Mouse (Mus musculus): Measurements from ENCODE around the gene Ggt1. TPM values are rescaled to one million over a fixed set of nuclear protein-coding genes. Genes with fewer than 3 reads are reported as not detected.
A peak's percentile ranks its signal among the peaks of the same experiment; 100 is the strongest.
"Not testable (repeated sequence)": the region's sequence is repeated elsewhere in the genome, so short reads cannot be mapped to it uniquely, and the experiment has no call there.

Gene Ggt1
- polyA plus RNA-seq, 1 experiment from 2014 or later = 1.8 TPM

GRCm38 (mm10) chr10:75521643-75522042, 39.8 kb upstream of the Ggt1 start:
- 95% methylated on average over 4 of the region's 4 CpGs for WGBS
- no peak overlapping the region for H3K27ac ChIP-seq
- ATAC-seq (ENCODE audit: low FRiP score) = no peak
- no peaks in the 10 kb centered on the region for H3K9me3 ChIP-seq
- no peaks in the 10 kb centered on the region for H3K27me3 ChIP-seq
- H3K4me2 ChIP-seq = no peak overlapping the region
- H3K36me3 ChIP-seq = peaks cover 62% of the 10 kb centered on the region
- H3K4me3 ChIP-seq = no peak overlapping the region
- peaks cover 32% of the 10 kb centered on the region for H3K4me1 ChIP-seq (replicated peaks)
- no peak overlapping the region for H3K9ac ChIP-seq

- not testable (repeated sequence) for ATAC-seq (ENCODE audit: low FRiP score); H3K27ac ChIP-seq; H3K4me2 ChIP-seq; H3K9ac ChIP-seq; H3K4me3 ChIP-seq; H3K27me3 ChIP-seq; H3K9me3 ChIP-seq
- H3K4me1 ChIP-seq (replicated peaks) = peaks cover 10% of the 10 kb centered on the region
- 92% methylated on average over 9 of the region's 9 CpGs for WGBS
- peaks cover 70% of the 10 kb centered on the region for H3K36me3 ChIP-seq
Measured at GRCm38 (mm10) chr10:75525450-75525849, 36.0 kb upstream of the Ggt1 start.

GRCm38 (mm10) chr10:75530322-75530721, 31.1 kb upstream of the Ggt1 start:
- no peak overlapping the region for H3K4me3 ChIP-seq
- H3K9me3 ChIP-seq = no peaks in the 10 kb centered on the region
- no peak overlapping the region for H3K4me2 ChIP-seq
- no peak for ATAC-seq (ENCODE audit: low FRiP score)
- H3K4me1 ChIP-seq (replicated peaks) = no peaks in the 10 kb centered on the region
- H3K9ac ChIP-seq = no peak overlapping the region
- H3K36me3 ChIP-seq = peaks cover 64% of the 10 kb centered on the region
- WGBS = 88% methylated on average over 2 of the region's 2 CpGs
- no peaks in the 10 kb centered on the region for H3K27me3 ChIP-seq
- no peak overlapping the region for H3K27ac ChIP-seq

- no peaks in the 10 kb centered on the region for H3K4me1 ChIP-seq (replicated peaks)
- ATAC-seq (ENCODE audit: low FRiP score) = no peak
- no peak overlapping the region for H3K9ac ChIP-seq
- no peak overlapping the region for H3K4me3 ChIP-seq
- no peak overlapping the region for H3K27ac ChIP-seq
- H3K27me3 ChIP-seq = no peaks in the 10 kb centered on the region
- H3K4me2 ChIP-seq = no peak overlapping the region
- H3K36me3 ChIP-seq = peaks cover 65% of the 10 kb centered on the region
- WGBS = 89% methylated on average over 9 of the region's 9 CpGs
- H3K9me3 ChIP-seq = no peaks in the 10 kb centered on the region
Measured at GRCm38 (mm10) chr10:75531532-75532090, 29.8 kb upstream of the Ggt1 start.

- no peak overlapping the region for H3K9ac ChIP-seq
- H3K27me3 ChIP-seq = no peaks in the 10 kb centered on the region
- ATAC-seq (ENCODE audit: low FRiP score) = no peak
- H3K9me3 ChIP-seq = no peaks in the 10 kb centered on the region
- no peak overlapping the region for H3K27ac ChIP-seq
- WGBS = 93% methylated on average over 8 of the region's 8 CpGs
- H3K4me1 ChIP-seq (replicated peaks) = no peaks in the 10 kb centered on the region
- H3K4me2 ChIP-seq = no peak overlapping the region
- H3K4me3 ChIP-seq = no peak overlapping the region
- H3K36me3 ChIP-seq = peaks cover 55% of the 10 kb centered on the region
Measured at GRCm38 (mm10) chr10:75534216-75534615, 27.2 kb upstream of the Ggt1 start.

GRCm38 (mm10) chr10:75534934-75535333, 26.5 kb upstream of the Ggt1 start:
- Histone ChIP-seq H3K27ac (no peak overlapping the region), H3K4me3 (no peak overlapping the region), H3K36me3 (peaks cover 53% of the 10 kb centered on the region), H3K4me1 (replicated peaks) (no peaks in the 10 kb centered on the region), H3K9me3 (no peaks in the 10 kb centered on the region), H3K4me2 (no peak overlapping the region), H3K9ac (no peak overlapping the region), H3K27me3 (no peaks in the 10 kb centered on the region)
- 90% methylated on average over 8 of the region's 8 CpGs for WGBS
- no peak for ATAC-seq (ENCODE audit: low FRiP score)

GRCm38 (mm10) chr10:75535423-75535822, 26.0 kb upstream of the Ggt1 start:
- Histone ChIP-seq H3K36me3 (peaks cover 50% of the 10 kb centered on the region), H3K9me3 (no peaks in the 10 kb centered on the region), H3K27me3 (no peaks in the 10 kb centered on the region), H3K9ac (no peak overlapping the region), H3K4me3 (no peak overlapping the region), H3K4me2 (no peak overlapping the region), H3K27ac (no peak overlapping the region), H3K4me1 (replicated peaks) (no peaks in the 10 kb centered on the region)
- no peak for ATAC-seq (ENCODE audit: low FRiP score)
- WGBS = 96% methylated on average over 2 of the region's 2 CpGs

- H3K9me3 ChIP-seq = no peaks in the 10 kb centered on the region
- H3K27me3 ChIP-seq = no peaks in the 10 kb centered on the region
- no peak overlapping the region for H3K27ac ChIP-seq
- H3K4me1 ChIP-seq (replicated peaks) = no peaks in the 10 kb centered on the region
- no peak overlapping the region for H3K9ac ChIP-seq
- H3K4me2 ChIP-seq = no peak overlapping the region
- 92% methylated on average over 5 of the region's 5 CpGs for WGBS
- ATAC-seq (ENCODE audit: low FRiP score) = no peak
- H3K4me3 ChIP-seq = no peak overlapping the region
- H3K36me3 ChIP-seq = peaks cover 50% of the 10 kb centered on the region
Measured at GRCm38 (mm10) chr10:75536123-75536522, 25.3 kb upstream of the Ggt1 start.

GRCm38 (mm10) chr10:75547901-75548300, 13.5 kb upstream of the Ggt1 start:
- no peak for ATAC-seq (ENCODE audit: low FRiP score)
- WGBS = 75% methylated on average over 7 of the region's 7 CpGs

GRCm38 (mm10) chr10:75548486-75548885, 12.9 kb upstream of the Ggt1 start:
- Histone ChIP-seq H3K9me3 (peaks cover 4% of the 10 kb centered on the region; the same call in 1 of the 2 replicates), H3K36me3 (peaks cover 16% of the 10 kb centered on the region), H3K4me1 (replicated peaks) (peaks cover 7% of the 10 kb centered on the region; the same call in 1 of the 2 replicates), H3K27me3 (no peaks in the 10 kb centered on the region), H3K4me2 (no peak overlapping the region), H3K9ac (no peak overlapping the region), H3K4me3 (no peak overlapping the region), H3K27ac (no peak overlapping the region)
- ATAC-seq (ENCODE audit: low FRiP score) = peak; percentile 57; the same call in 1 of the 2 replicates
- WGBS = 54% methylated on average over 14 of the region's 14 CpGs

More at GRCm38 (mm10) chr10:75547901-75548300, 13.5 kb upstream of the Ggt1 start:
- H3K27ac ChIP-seq = no peak overlapping the region
- H3K4me2 ChIP-seq = no peak overlapping the region
- H3K9me3 ChIP-seq = peaks cover 4% of the 10 kb centered on the region; the same call in 1 of the 2 replicates
- no peaks in the 10 kb centered on the region for H3K27me3 ChIP-seq
- H3K4me3 ChIP-seq = no peak overlapping the region
- H3K36me3 ChIP-seq = peaks cover 11% of the 10 kb centered on the region
- no peak overlapping the region for H3K9ac ChIP-seq
- H3K4me1 ChIP-seq (replicated peaks) = peaks cover 7% of the 10 kb centered on the region; the same call in 1 of the 2 replicates

- H3K9ac ChIP-seq = no peak overlapping the region
- peaks cover 28% of the 10 kb centered on the region for H3K36me3 ChIP-seq
- peaks cover 4% of the 10 kb centered on the region; the same call in 1 of the 2 replicates for H3K9me3 ChIP-seq
- no peaks in the 10 kb centered on the region for H3K27me3 ChIP-seq
- H3K4me3 ChIP-seq = no peak overlapping the region
- peaks cover 7% of the 10 kb centered on the region; the same call in 1 of the 2 replicates for H3K4me1 ChIP-seq (replicated peaks)
- no peak overlapping the region for H3K27ac ChIP-seq
- H3K4me2 ChIP-seq = no peak overlapping the region
- WGBS = 75% methylated on average over 7 of the region's 7 CpGs
- no peak for ATAC-seq (ENCODE audit: low FRiP score)
Measured at GRCm38 (mm10) chr10:75549886-75550285, 11.5 kb upstream of the Ggt1 start.

- H3K9me3 ChIP-seq = no peaks in the 10 kb centered on the region
- peaks cover 16% of the 10 kb centered on the region for H3K4me1 ChIP-seq (replicated peaks)
- no peak for ATAC-seq (ENCODE audit: low FRiP score)
- H3K4me2 ChIP-seq = no peak overlapping the region
- H3K27ac ChIP-seq = no peak overlapping the region
- no peak overlapping the region for H3K4me3 ChIP-seq
- 60% methylated on average over 12 of the region's 12 CpGs for WGBS
- H3K9ac ChIP-seq = no peak overlapping the region
- peaks cover 41% of the 10 kb centered on the region for H3K36me3 ChIP-seq
- H3K27me3 ChIP-seq = no peaks in the 10 kb centered on the region
Measured at GRCm38 (mm10) chr10:75551175-75551574, 10.2 kb upstream of the Ggt1 start.

GRCm38 (mm10) chr10:75552106-75552505, 9.3 kb upstream of the Ggt1 start:
- no peak for ATAC-seq (ENCODE audit: low FRiP score)
- Histone ChIP-seq H3K4me1 (replicated peaks) (peaks cover 25% of the 10 kb centered on the region), H3K4me2 (no peak overlapping the region), H3K9ac (no peak overlapping the region), H3K27ac (no peak overlapping the region), H3K9me3 (no peaks in the 10 kb centered on the region), H3K36me3 (peaks cover 49% of the 10 kb centered on the region), H3K27me3 (no peaks in the 10 kb centered on the region), H3K4me3 (no peak overlapping the region)
- 90% methylated on average over 2 of the region's 2 CpGs for WGBS

Measured in hindbrain, embryonic 13.5 days (tissue).